Mouse (Mus musculus) megakaryocyte, embryonic 14.5 days (primary cell): ENCODE data around the gene Ddx6.

Experiments used
- FLI1 ChIP-seq: IDR thresholded peaks from 2 replicates; pipeline ENCODE4 v1.6.1; 2012; ENCODE audit warnings: low read length, inconsistent platforms, mixed read lengths
- GATA1 ChIP-seq: IDR thresholded peaks from 3 replicates; pipeline ENCODE4 v1.6.1; 2012; ENCODE audit warnings: mixed read lengths, low read length, inconsistent platforms, borderline replicate concordance

- no peak for TF ChIP-seq GATA1
- no peak for TF ChIP-seq FLI1
Measured at GRCm38 (mm10) chr9:44646366-44646765, 41.7 kb downstream of the Ddx6 start.
